Mouse (Mus musculus) heart, postnatal 25 days (tissue): ENCODE data around the gene Tlr6. TPM values are rescaled to one million over a fixed set of nuclear protein-coding genes. Genes with fewer than 3 reads are reported as not detected.

Experiments used
- DNase-seq: peaks from one replicate; pipeline ENCODE4 v3.0.0; 2022; ENCODE audit warnings: low spot score
- intact Hi-C: fragments of 180-260 bp; cut with DNase I; formaldehyde crosslinking; loops from one replicate; pipeline ENCODE4 v1.15.1; 2025
- total RNA-seq, 2 experiments: library from RNA; stranded (reverse); gene quantifications; 2 replicates each; pipeline ENCODE4 v1.2.3; 2021

Tlr6 gene
- total RNA-seq = 1 to 10 TPM in 1 of 2 experiments, under 1 TPM in 1; 0.73 to 1.1 TPM

- no peak for DNase-seq
- intact Hi-C loops = loop anchor here (10.0 kb wide), 2 partner anchors 75 to 665 kb away; no protein-coding TSS in a partner anchor
These were observed at the start of gene Tlr6 for GRCm38 (mm10) chr5:64959843-64960230. Tlr6 (minus strand) TSS chr5:64960097.

- intact Hi-C loops = loop anchor here (10.0 kb wide), 1 partner anchor 389 kb away; the partner anchor contains the start of genes Lias and Rpl9
- no peak for DNase-seq
These were observed 46.2 kb upstream of the Tlr6 start for GRCm38 (mm10) chr5:65006011-65006491.

GRCm38 (mm10) chr5:65005251-65005650 lies 45.4 kb upstream of the Tlr6 start:
- no peak for DNase-seq
- intact Hi-C loops = loop anchor here (10.0 kb wide), 1 partner anchor 390 kb away; the partner anchor contains the start of genes Lias and Rpl9

GRCm38 (mm10) chr5:65003946-65004535 lies 44.1 kb upstream of the Tlr6 start:
- intact Hi-C loops = loop anchor here (1.0 to 10.0 kb wide), 4 partner anchors 153 to 391 kb away; partner anchors contain the start of genes Lias and Rpl9
- no peak for DNase-seq

- no peak for DNase-seq
- intact Hi-C loops = loop anchor here (2.0 to 10.0 kb wide), 3 partner anchors 154 to 392 kb away; partner anchors contain the start of genes Lias and Rpl9
These were observed 43.3 kb upstream of the Tlr6 start for GRCm38 (mm10) chr5:65002940-65003824.

- no peak for DNase-seq
- intact Hi-C loops = no loop called here
These were observed 35.5 kb upstream of the Tlr6 start for GRCm38 (mm10) chr5:64995408-64995807.

- intact Hi-C loops = no loop called here
- DNase-seq = no peak
These were observed 32.6 kb upstream of the Tlr6 start for GRCm38 (mm10) chr5:64992540-64992939.

- DNase-seq = no peak
- intact Hi-C loops = no loop called here
These were observed 30.0 kb upstream of the Tlr6 start for GRCm38 (mm10) chr5:64989940-64990339.

GRCm38 (mm10) chr5:64985971-64986370 lies 26.1 kb upstream of the Tlr6 start:
- no peak for DNase-seq
- intact Hi-C loops = no loop called here

GRCm38 (mm10) chr5:64977128-64977527 lies 17.2 kb upstream of the Tlr6 start:
- intact Hi-C loops = no loop called here
- DNase-seq = no peak

GRCm38 (mm10) chr5:64975121-64975520 lies 15.2 kb upstream of the Tlr6 start:
- intact Hi-C loops = no loop called here

GRCm38 (mm10) chr5:64969861-64970771 lies 10.2 kb upstream of the Tlr6 start, which contains the start of gene Fam114a1:
Fam114a1 (plus strand) TSS chr5:64970071.
- intact Hi-C loops = loop anchor here (10.0 kb wide), 2 partner anchors 85 to 675 kb away; no protein-coding TSS in a partner anchor

More at GRCm38 (mm10) chr5:64975121-64975520, 15.2 kb upstream of the Tlr6 start:
- DNase-seq = no peak

GRCm38 (mm10) chr5:64968961-64969860 lies 9.3 kb upstream of the Tlr6 start:
- intact Hi-C loops = loop anchor here (10.0 kb wide), 2 partner anchors 84 to 674 kb away; no protein-coding TSS in a partner anchor
- no peak for DNase-seq

More at GRCm38 (mm10) chr5:64969861-64970771, 10.2 kb upstream of the Tlr6 start, which contains the start of gene Fam114a1:
- peak; percentile 79 for DNase-seq

- intact Hi-C loops = loop anchor here (10.0 kb wide), 2 partner anchors 79 to 669 kb away; no protein-coding TSS in a partner anchor
- DNase-seq = no peak
These were observed 3.8 kb upstream of the Tlr6 start for GRCm38 (mm10) chr5:64963735-64964134.

GRCm38 (mm10) chr5:64963271-64963670 lies 3.4 kb upstream of the Tlr6 start:
- intact Hi-C loops = loop anchor here (10.0 kb wide), 2 partner anchors 78 to 668 kb away; no protein-coding TSS in a partner anchor
- no peak for DNase-seq

GRCm38 (mm10) chr5:64960857-64961391 lies 1.0 kb upstream of the Tlr6 start:
- intact Hi-C loops = loop anchor here (10.0 kb wide), 2 partner anchors 76 to 666 kb away; no protein-coding TSS in a partner anchor
- DNase-seq = no peak

GRCm38 (mm10) chr5:64958991-64959842 lies 680 bp downstream of the Tlr6 start:
- no peak for DNase-seq
- intact Hi-C loops = no loop called here
